Mouse (Mus musculus) layer of hippocampus, postnatal 25 days (tissue): Measurements from ENCODE around the gene Nop58. TPM values are rescaled to one million over a fixed set of nuclear protein-coding genes. Genes with fewer than 3 reads are reported as not detected.

Experiments
- total RNA-seq, 2 experiments: library from RNA; stranded (reverse); gene quantifications; 2 replicates each; pipeline ENCODE4 v1.2.3; 2021

Gene Nop58
- total RNA-seq, 2 experiments from 2014 or later = 58.7 to 60.7 TPM

Other genes with a start within 250 kb of the Nop58 start
- gene Fzd7, start 202.5 kb upstream of the Nop58 start, total RNA-seq = 1 to 10 TPM; 5.5 to 6.1 TPM
- 10 to 100 TPM in 1 of 2 experiments, 1 to 10 TPM in 1; 8.0 to 13.6 TPM for gene Gm973, start 168.7 kb upstream of the Nop58 start, total RNA-seq
- gene Sumo1, start 14.1 kb upstream of the Nop58 start, total RNA-seq = 100 to 1,000 TPM; 113 to 114 TPM
- gene Bmpr2, start 78.4 kb downstream of the Nop58 start, total RNA-seq = 10 to 100 TPM; 83.2 to 97.1 TPM
- gene Fam117b, start 228.0 kb downstream of the Nop58 start, total RNA-seq = 10 to 100 TPM; 50.5 to 53.0 TPM